Mouse (Mus musculus): ENCODE results near the gene Stat4. TPM values are rescaled to one million over a fixed set of nuclear protein-coding genes. Genes with fewer than 3 reads are reported as not detected.

The Stat4 gene
- polyA plus RNA-seq, 1 experiment from 2014 or later: 1.0 TPM

GRCm38 (mm10) chr1:52156351-52156750, 169.4 kb downstream of the Stat4 start:
- no peaks in the 10 kb centered on the region for H3K4me1 ChIP-seq (replicated peaks; ENCODE audit: insufficient read depth, low read length)
- DNase-seq (ENCODE audit: low spot score) (no peak), ATAC-seq (replicated peaks; ENCODE audit: low FRiP score, low read depth) (no peak)
- TF ChIP-seq CTCF (IDR thresholded peaks at IDR 0.05; ENCODE audit: low read depth): no peak
- no peak overlapping the region for H3K27ac ChIP-seq
- no peak overlapping the region for H3K4me2 ChIP-seq (ENCODE audit: low read length)
- WGBS: 73% methylated on average over 10 of the region's 10 CpGs
- H3K36me3 ChIP-seq (ENCODE audit: insufficient read depth, low read length): 0 out of 2 replicates have a peak, but pooled peaks cover 9% of the 10 kb centered on the region
- no peaks in the 10 kb centered on the region for H3K9me3 ChIP-seq (replicated peaks; ENCODE audit: low read length)
- H3K27me3 ChIP-seq (ENCODE audit: insufficient read depth, low read length): no peaks in the 10 kb centered on the region
- H3K9ac ChIP-seq (ENCODE audit: low read depth, low read length): no peak overlapping the region
- H3K4me3 ChIP-seq (replicated peaks; ENCODE audit: low read depth, low read length): no peak overlapping the region

Other genes starting within 250 kb of the Stat4 start
- gene Myo1b, start 71.1 kb upstream of the Stat4 start, polyA plus RNA-seq (2015; fragmentation: Nextera tagmentation; extraction: Ambion mirVana): 58.0 and 67.0 TPM in 2 replicates
- gene Stat1, start 132.3 kb downstream of the Stat4 start, polyA plus RNA-seq (2015; fragmentation: Nextera tagmentation; extraction: Ambion mirVana): 32.4 and 36.9 TPM in 2 replicates
- gene Gls, start 246.1 kb downstream of the Stat4 start, polyA plus RNA-seq (2015; fragmentation: Nextera tagmentation; extraction: Ambion mirVana): 32.0 TPM in 2 replicates

Measured in kidney, postnatal 0 days (tissue).